Mouse (Mus musculus) MEL (cell line): ENCODE results near the gene Dusp15.

Experiments used
- CHD2 ChIP-seq: IDR thresholded peaks from 2 replicates; pipeline ENCODE4 v1.6.1; 2011; ENCODE audit warnings: low read length, improper control_type of control experiment
- CTCF ChIP-seq, 3 experiments: IDR thresholded peaks in 2 of 3; conservative IDR thresholded peaks in 1 of 3; 2 replicates each; pipeline ENCODE4 v1.5.1; 2011 to 2012; ENCODE audit warnings: low read length in 3 of 3, low read depth in 2 of 3, mild to moderate bottlenecking in 2 of 3, improper control_type of control experiment in 1 of 3, inconsistent platforms in 1 of 3, mixed read lengths in 1 of 3, moderate library complexity in 1 of 3; ENCODE audit not compliant: control insufficient read depth in 1 of 3, insufficient read depth in 1 of 3, poor library complexity in 1 of 3, severe bottlenecking in 1 of 3
- E2F4 ChIP-seq: IDR thresholded peaks from 2 replicates; pipeline ENCODE4 v1.6.1; 2011; ENCODE audit warnings: low read depth, low read length, improper control_type of control experiment, borderline replicate concordance
- GABPA ChIP-seq: IDR thresholded peaks from 2 replicates; pipeline ENCODE4 v1.6.1; 2012; ENCODE audit warnings: low read depth, mild to moderate bottlenecking, inconsistent platforms, low read length, improper control_type of control experiment, moderate library complexity
- MAZ ChIP-seq: IDR thresholded peaks from 2 replicates; pipeline ENCODE4 v1.6.1; 2012; ENCODE audit warnings: low read depth, mild to moderate bottlenecking, inconsistent platforms, low read length, improper control_type of control experiment
- NELFE ChIP-seq: IDR thresholded peaks from 2 replicates; pipeline ENCODE4 v1.6.1; 2011; ENCODE audit warnings: low read depth, low read length, improper control_type of control experiment
- POLR2A ChIP-seq, 2 experiments: IDR thresholded peaks; 2 replicates each; pipeline ENCODE4 v1.6.1; 2011 to 2012; ENCODE audit warnings: low read length in 2 of 2, mild to moderate bottlenecking in 2 of 2, control low read depth in 1 of 2, improper control_type of control experiment in 1 of 2, low read depth in 1 of 2, moderate library complexity in 1 of 2; ENCODE audit not compliant: control insufficient read depth in 1 of 2, insufficient read depth in 1 of 2, poor library complexity in 1 of 2
- RAD21 ChIP-seq: IDR thresholded peaks from 2 replicates; pipeline ENCODE4 v1.6.1; 2011; ENCODE audit warnings: mild to moderate bottlenecking, low read depth, low read length, improper control_type of control experiment
- SMC3 ChIP-seq: IDR thresholded peaks from 2 replicates; pipeline ENCODE4 v1.6.1; 2011; ENCODE audit warnings: low read depth, low read length, improper control_type of control experiment
- TBP ChIP-seq: IDR thresholded peaks from 2 replicates; pipeline ENCODE4 v1.8.0; 2011; ENCODE audit warnings: low read depth, low read length, improper control_type of control experiment
- TCF12 ChIP-seq: IDR thresholded peaks from 2 replicates; pipeline ENCODE4 v1.6.1; 2014; ENCODE audit warnings: low read depth, mild to moderate bottlenecking, inconsistent platforms, low read length, improper control_type of control experiment, moderate library complexity

DNA sequence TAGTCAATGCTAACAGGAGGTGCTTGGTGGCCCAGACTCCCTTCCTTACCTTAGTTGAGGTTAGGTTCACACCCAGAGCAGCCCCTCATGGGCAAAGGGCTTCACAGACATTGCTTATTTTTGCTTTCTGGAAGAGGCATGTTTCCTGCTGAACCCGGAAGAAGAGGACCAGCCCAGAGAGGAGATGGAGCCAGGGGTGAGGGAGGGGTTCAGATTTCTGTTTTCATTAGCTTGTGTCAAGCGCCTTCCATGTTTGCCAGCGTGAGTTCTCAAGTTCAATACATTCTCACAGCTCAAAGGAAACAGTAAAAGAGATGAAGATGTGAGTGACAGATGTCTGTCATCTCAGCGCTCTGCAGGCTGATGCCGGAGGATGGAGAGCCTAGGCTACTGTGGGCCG, 41.6 kb downstream of the Dusp15 start:
- TF ChIP-seq POLR2A (IDR thresholded peaks at IDR 0.05; ENCODE audit: control insufficient read depth in 1 of 2, insufficient read depth in 1 of 2, low read depth in 1 of 2, low read length in 2 of 2, poor library complexity in 1 of 2) (no peak), RAD21 (no peak), E2F4 (no peak), CTCF (IDR thresholded peaks at IDR 0.05 in 2 of 3, conservative IDR thresholded peaks at IDR 0.05 in 1 of 3; ENCODE audit: control insufficient read depth in 1 of 3, insufficient read depth in 1 of 3, low read depth in 2 of 3, low read length in 3 of 3, poor library complexity in 1 of 3, severe bottlenecking in 1 of 3) (no peak), MAZ (no peak), TCF12 (no peak), SMC3 (no peak), NELFE (no peak), TBP (no peak), CHD2 (no peak), GABPA (no peak)
